Mouse (Mus musculus) midbrain, embryonic 11.5 days (tissue): ENCODE results near the gene Pcnt. TPM values are rescaled to one million over a fixed set of nuclear protein-coding genes. Genes with fewer than 3 reads are reported as not detected.

Experiments used
- ATAC-seq: fragments of 200-750 bp; cut with Nextera tagmentation; 2 replicates; pipeline ENCODE4 v1.8.0; 2017; ENCODE audit warnings: moderate TSS enrichment, moderate library complexity; ENCODE audit not compliant: low FRiP score
- DNase-seq: peaks from one replicate; pipeline ENCODE4 v3.0.0; 2015; ENCODE audit warnings: low spot score; ENCODE audit errors: missing footprints
- H3K27ac ChIP-seq: fragments of 300-500 bp; sonication (generic); 2 replicates; pipeline ENCODE4 v1.5.1; 2014; ENCODE audit warnings: low read depth, low read length
- H3K27me3 ChIP-seq: fragments of 300-500 bp; sonication (generic); 2 replicates; pipeline ENCODE4 v1.6.1; 2014; ENCODE audit warnings: mild to moderate bottlenecking, low read length, moderate library complexity, mixed read lengths; ENCODE audit not compliant: control insufficient read depth, insufficient read depth
- H3K36me3 ChIP-seq: fragments of 300-500 bp; sonication (generic); 2 replicates; pipeline ENCODE4 v1.6.1; 2014; ENCODE audit warnings: mild to moderate bottlenecking, low read length, moderate library complexity, mixed read lengths; ENCODE audit not compliant: control insufficient read depth, insufficient read depth
- H3K4me1 ChIP-seq: fragments of 300-500 bp; sonication (generic); 2 replicates; pipeline ENCODE4 v1.6.1; 2014; ENCODE audit warnings: low read length; ENCODE audit not compliant: control insufficient read depth, insufficient read depth
- H3K4me2 ChIP-seq: fragments of 300-500 bp; sonication (generic); 2 replicates; pipeline ENCODE4 v1.6.1; 2014; ENCODE audit warnings: mild to moderate bottlenecking, moderate library complexity
- H3K4me3 ChIP-seq: fragments of 300-500 bp; sonication (generic); 2 replicates; pipeline ENCODE4 v1.5.1; 2014; ENCODE audit warnings: low read depth, low read length
- H3K9ac ChIP-seq: fragments of 300-500 bp; sonication (generic); 2 replicates; pipeline ENCODE4 v1.6.1; 2014; ENCODE audit warnings: low read length
- H3K9me3 ChIP-seq: fragments of 300-500 bp; sonication (generic); 2 replicates; pipeline ENCODE4 v1.6.1; 2016; ENCODE audit warnings: low read length; ENCODE audit not compliant: control insufficient read depth
- WGBS: fragments of 180-500 bp; shearing (Covaris S2); extraction: QIAGEN DNeasy Blood & Tissue Kit; methylation state at CpG from one replicate; pipeline ENCODE4 v1.1.7; 2014; 5-methylcytosine and 5-hydroxymethylcytosine counted together
- polyA plus RNA-seq: library from polyadenylated mRNA; unstranded; fragments of >200 nt; fragmentation: Nextera tagmentation; extraction: Ambion mirVana; gene quantifications from 2 replicates; pipeline ENCODE4 v1.2.1, GENCODE M21; 2014

The Pcnt gene
- polyA plus RNA-seq, 1 experiment from 2014 or later: 16.4 TPM

- Histone ChIP-seq H3K9me3 (no peaks in the 10 kb centered on the region), H3K4me2 (no peak overlapping the region), H3K27ac (no peak overlapping the region), H3K4me3 (no peak overlapping the region), H3K36me3 (peaks cover 12% of the 10 kb centered on the region; the same call in 1 of the 2 replicates), H3K4me1 (peaks cover 4% of the 10 kb centered on the region), H3K27me3 (no peaks in the 10 kb centered on the region), H3K9ac (no peak overlapping the region)
- ATAC-seq (no peak), DNase-seq (no peak)
- WGBS: 95% methylated on average over 9 of the region's 9 CpGs
These were observed 3.3 kb downstream of the Pcnt start for GRCm38 (mm10) chr10:76439107-76439890.

- Histone ChIP-seq H3K9ac (no peak overlapping the region), H3K4me3 (no peak overlapping the region), H3K27ac (no peak overlapping the region), H3K36me3 (peaks cover 24% of the 10 kb centered on the region; the same call in 1 of the 2 replicates), H3K27me3 (no peaks in the 10 kb centered on the region), H3K9me3 (no peaks in the 10 kb centered on the region), H3K4me1 (no peaks in the 10 kb centered on the region), H3K4me2 (no peak overlapping the region)
- 95% methylated on average over 11 of the region's 11 CpGs for WGBS
- no peak for ATAC-seq
- no peak for DNase-seq
These were observed 8.7 kb downstream of the Pcnt start for GRCm38 (mm10) chr10:76433925-76434324.

GRCm38 (mm10) chr10:76425674-76426073, 16.9 kb downstream of the Pcnt start:
- ATAC-seq (no peak), DNase-seq (no peak)
- Histone ChIP-seq H3K36me3 (peaks cover 35% of the 10 kb centered on the region), H3K4me2 (no peak overlapping the region), H3K4me1 (no peaks in the 10 kb centered on the region), H3K9ac (no peak overlapping the region), H3K9me3 (no peaks in the 10 kb centered on the region), H3K27me3 (no peaks in the 10 kb centered on the region), H3K27ac (no peak overlapping the region), H3K4me3 (no peak overlapping the region)
- 96% methylated on average over 7 of the region's 7 CpGs for WGBS

- no peak for DNase-seq
- no peak for ATAC-seq
- 85% methylated on average over 12 of the region's 12 CpGs for WGBS
- Histone ChIP-seq H3K9me3 (no peaks in the 10 kb centered on the region), H3K4me2 (no peak overlapping the region), H3K4me3 (no peak overlapping the region), H3K9ac (no peak overlapping the region), H3K27ac (no peak overlapping the region), H3K27me3 (no peaks in the 10 kb centered on the region), H3K4me1 (no peaks in the 10 kb centered on the region), H3K36me3 (peaks cover 30% of the 10 kb centered on the region)
These were observed 25.8 kb downstream of the Pcnt start for GRCm38 (mm10) chr10:76416811-76417210.

DNA sequence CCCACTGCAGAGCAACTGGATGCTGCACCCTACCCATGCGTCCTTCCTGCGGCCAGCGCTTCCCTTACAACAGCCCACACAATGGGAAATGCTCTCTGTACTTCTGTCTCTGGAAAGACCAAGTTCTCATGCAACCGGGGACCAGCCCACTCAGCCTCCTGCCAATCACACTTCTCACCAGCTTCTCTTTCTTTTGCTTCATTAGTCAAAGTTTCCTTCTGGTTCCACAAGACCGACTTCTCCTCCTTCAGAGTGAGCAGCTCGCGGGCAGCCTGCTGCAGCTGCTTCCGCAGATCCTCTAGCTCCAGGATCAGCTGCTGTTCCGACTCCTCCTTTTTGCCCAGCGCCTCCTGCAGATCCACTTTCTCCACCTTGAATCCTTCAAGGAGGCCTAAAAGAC, 34.1 kb downstream of the Pcnt start:
- no peak for ATAC-seq
- H3K4me3 ChIP-seq: no peak overlapping the region
- DNase-seq: no peak
- H3K4me2 ChIP-seq: no peak overlapping the region
- no peaks in the 10 kb centered on the region for H3K4me1 ChIP-seq
- H3K36me3 ChIP-seq: peaks cover 29% of the 10 kb centered on the region
- no peak overlapping the region for H3K27ac ChIP-seq
- H3K9ac ChIP-seq: no peak overlapping the region
- 89% methylated on average over 10 of the region's 10 CpGs for WGBS
- H3K9me3 ChIP-seq: no peaks in the 10 kb centered on the region
- no peaks in the 10 kb centered on the region for H3K27me3 ChIP-seq

GRCm38 (mm10) chr10:76392596-76392995, 50.0 kb downstream of the Pcnt start:
- no peak overlapping the region for H3K4me3 ChIP-seq
- no peak overlapping the region for H3K9ac ChIP-seq
- 95% methylated on average over 12 of the region's 12 CpGs for WGBS
- no peaks in the 10 kb centered on the region for H3K9me3 ChIP-seq
- no peak overlapping the region for H3K27ac ChIP-seq
- peaks cover 17% of the 10 kb centered on the region for H3K36me3 ChIP-seq
- DNase-seq (no peak), ATAC-seq (no peak)
- H3K27me3 ChIP-seq: no peaks in the 10 kb centered on the region
- H3K4me2 ChIP-seq: no peak overlapping the region
- H3K4me1 ChIP-seq: no peaks in the 10 kb centered on the region

DNA sequence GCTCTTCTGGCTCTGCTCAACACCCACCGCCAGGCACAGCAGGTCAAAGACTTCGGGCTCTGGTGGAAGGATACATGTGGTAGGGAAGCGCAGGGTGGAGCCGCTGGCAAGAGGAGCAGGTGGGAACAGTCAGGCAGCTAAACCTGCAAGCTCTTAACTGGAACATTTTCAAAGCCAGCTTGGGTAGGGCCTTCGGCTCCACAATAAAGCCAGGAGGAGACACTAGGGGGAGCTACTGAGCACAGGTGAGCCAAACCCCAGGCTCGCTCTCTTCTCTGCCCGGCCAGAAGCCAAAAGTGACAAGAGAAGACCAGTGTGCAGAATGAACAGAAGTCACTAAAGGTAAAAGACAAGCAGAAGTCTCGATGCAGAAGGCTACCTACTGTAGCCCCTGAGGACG, 50.8 kb downstream of the Pcnt start:
- 86% methylated on average over 9 of the region's 9 CpGs for whole genome bisulfite sequencing
- H3K36me3 ChIP-seq: peaks cover 15% of the 10 kb centered on the region
- ATAC-seq: no peak

GRCm38 (mm10) chr10:76391166-76391565, 51.4 kb downstream of the Pcnt start:
- H3K36me3 ChIP-seq: peaks cover 18% of the 10 kb centered on the region
- DNase-seq: no peak
- H3K9ac ChIP-seq: no peak overlapping the region
- ATAC-seq: no peak
- 97% methylated on average over 9 of the region's 9 CpGs for whole genome bisulfite sequencing
- H3K4me3 ChIP-seq: no peak overlapping the region
- H3K9me3 ChIP-seq: no peaks in the 10 kb centered on the region
- H3K4me1 ChIP-seq: no peaks in the 10 kb centered on the region
- H3K4me2 ChIP-seq: no peak overlapping the region
- H3K27me3 ChIP-seq: no peaks in the 10 kb centered on the region
- H3K27ac ChIP-seq: no peak overlapping the region

More for the DNA sequence above, 50.8 kb downstream of the Pcnt start:
- Histone ChIP-seq H3K9me3 (no peaks in the 10 kb centered on the region), H3K27ac (no peak overlapping the region), H3K27me3 (no peaks in the 10 kb centered on the region), H3K4me3 (no peak overlapping the region), H3K9ac (no peak overlapping the region), H3K4me2 (no peak overlapping the region), H3K4me1 (no peaks in the 10 kb centered on the region)
- DNase-seq: no peak

GRCm38 (mm10) chr10:76374981-76375380, 67.6 kb downstream of the Pcnt start:
- no peaks in the 10 kb centered on the region for H3K27me3 ChIP-seq
- H3K9ac ChIP-seq: no peak overlapping the region
- 94% methylated on average over 18 of the region's 18 CpGs for WGBS

More at GRCm38 (mm10) chr10:76374981-76375380, 67.6 kb downstream of the Pcnt start:
- ATAC-seq (no peak), DNase-seq (no peak)
- H3K4me3 ChIP-seq: no peak overlapping the region
- H3K9me3 ChIP-seq: no peaks in the 10 kb centered on the region
- no peak overlapping the region for H3K4me2 ChIP-seq
- no peaks in the 10 kb centered on the region for H3K4me1 ChIP-seq
- peaks cover 22% of the 10 kb centered on the region; the same call in 1 of the 2 replicates for H3K36me3 ChIP-seq
- H3K27ac ChIP-seq: no peak overlapping the region
